Mouse (Mus musculus): ENCODE measurements at regions not wholly inside any gene's neighbourhood (a gene's known extent, or its start where the extent isn't known, plus 50 kb on each side); places are given as distances from the start of the nearest gene placed in this dataset.

- no peak for ATAC-seq (ENCODE audit: insufficient read depth)
- Histone ChIP-seq H3K4me2 (no peak overlapping the region), H3K9ac (no peak overlapping the region), H3K27ac (replicated peaks) (no peak overlapping the region), H3K4me1 (replicated peaks) (peaks cover 37% of the 10 kb centered on the region), H3K36me3 (replicated peaks) (no peaks in the 10 kb centered on the region), H3K27me3 (no peaks in the 10 kb centered on the region), H3K4me3 (replicated peaks) (no peak overlapping the region), H3K9me3 (replicated peaks) (no peaks in the 10 kb centered on the region)
- 81% methylated on average over 3 of the region's 3 CpGs for WGBS (ENCODE audit: insufficient replicate concordance)
These were observed 304.1 kb upstream of the Klf3 start for GRCm38 (mm10) chr5:64499131-64499530.

DNA sequence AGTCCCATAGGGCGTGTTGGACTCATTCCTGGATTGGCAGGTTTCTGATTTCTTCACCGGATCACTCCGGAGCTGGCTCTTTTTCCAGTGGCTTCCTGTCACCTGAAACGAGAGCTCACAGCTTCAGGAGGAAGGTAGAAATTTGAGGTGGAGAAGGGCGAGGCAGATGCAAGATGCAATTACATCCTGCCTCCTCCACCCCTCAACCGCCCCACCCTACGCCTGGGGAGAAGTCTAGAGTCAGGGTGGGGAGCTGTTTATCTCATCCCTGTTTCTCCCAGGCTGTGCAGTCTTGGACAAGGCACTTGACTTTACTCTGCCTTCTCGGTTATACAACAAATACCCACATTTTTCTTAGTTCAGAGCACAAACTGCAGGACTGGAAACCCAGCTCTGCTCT lies 302.8 kb upstream of the Klf3 start:
- 52% methylated on average over 8 of the region's 8 CpGs for WGBS (ENCODE audit: insufficient replicate concordance)
- Histone ChIP-seq H3K36me3 (replicated peaks) (no peaks in the 10 kb centered on the region), H3K4me2 (peak overlapping the region; percentile 43), H3K9me3 (replicated peaks) (no peaks in the 10 kb centered on the region), H3K4me3 (replicated peaks) (no peak overlapping the region), H3K9ac (no peak overlapping the region), H3K27me3 (no peaks in the 10 kb centered on the region), H3K27ac (replicated peaks) (no peak overlapping the region), H3K4me1 (replicated peaks) (peaks cover 50% of the 10 kb centered on the region)
- peak; percentile 65 for ATAC-seq (ENCODE audit: insufficient read depth)

- Histone ChIP-seq H3K27ac (replicated peaks) (no peak overlapping the region), H3K9ac (no peak overlapping the region), H3K27me3 (no peaks in the 10 kb centered on the region), H3K4me2 (peak overlapping the region; percentile 43), H3K9me3 (replicated peaks) (no peaks in the 10 kb centered on the region), H3K36me3 (replicated peaks) (no peaks in the 10 kb centered on the region), H3K4me1 (replicated peaks) (peaks cover 55% of the 10 kb centered on the region), H3K4me3 (replicated peaks) (no peak overlapping the region)
- 80% methylated on average over 4 of the region's 4 CpGs for WGBS (ENCODE audit: insufficient replicate concordance)
- ATAC-seq (ENCODE audit: insufficient read depth) = no peak
These were observed 302.3 kb upstream of the Klf3 start for GRCm38 (mm10) chr5:64500866-64501265.

DNA sequence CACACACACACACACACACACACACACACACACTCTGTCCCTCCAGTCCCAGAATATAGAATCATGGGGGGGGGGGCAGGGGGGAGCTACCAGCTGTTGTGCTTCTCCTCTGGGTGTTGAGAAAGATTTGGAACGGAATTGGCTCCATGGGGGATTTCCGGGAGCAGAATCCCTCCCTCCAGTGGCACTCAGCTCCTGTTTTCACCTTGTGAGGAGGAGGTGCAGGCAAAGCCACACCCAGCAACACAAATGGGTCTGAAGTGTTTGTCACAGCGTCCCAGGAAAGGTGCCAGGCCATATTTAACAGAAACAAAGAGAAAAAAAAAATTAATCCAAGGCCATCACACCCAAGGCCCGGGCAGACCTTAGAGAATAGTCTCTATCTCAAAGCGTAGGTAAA lies 301.4 kb upstream of the Klf3 start:
- no peak for ATAC-seq (ENCODE audit: insufficient read depth)
- 71% methylated on average over 5 of the region's 5 CpGs for WGBS (ENCODE audit: insufficient replicate concordance)
- H3K9me3 ChIP-seq (replicated peaks) = no peaks in the 10 kb centered on the region
- no peak overlapping the region for H3K27ac ChIP-seq (replicated peaks)
- H3K4me1 ChIP-seq (replicated peaks) = peaks cover 63% of the 10 kb centered on the region
- no peaks in the 10 kb centered on the region for H3K36me3 ChIP-seq (replicated peaks)
- H3K9ac ChIP-seq = no peak overlapping the region
- no peaks in the 10 kb centered on the region for H3K27me3 ChIP-seq
- no peak overlapping the region for H3K4me3 ChIP-seq (replicated peaks)
- H3K4me2 ChIP-seq = no peak overlapping the region

DNA sequence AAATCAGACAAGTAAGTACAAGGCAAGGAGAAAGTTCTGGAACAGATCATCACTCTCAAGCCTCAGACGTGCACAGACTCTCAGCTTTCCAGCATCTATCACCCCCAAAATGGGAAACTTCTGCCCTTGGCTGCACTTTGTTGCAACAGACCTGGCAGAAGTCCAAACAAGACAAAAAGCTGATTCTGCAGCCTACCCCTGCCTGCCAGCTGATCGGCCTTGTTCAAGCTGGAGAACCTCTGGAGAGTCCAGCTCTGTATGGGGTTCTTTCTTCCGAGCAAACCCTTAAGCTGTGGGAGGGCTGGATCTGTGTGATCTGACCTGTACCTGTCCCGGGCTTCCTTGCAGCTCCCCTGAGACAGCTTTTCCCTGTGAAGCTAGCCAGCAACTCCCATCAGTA lies 299.7 kb upstream of the Klf3 start:
- no peak for ATAC-seq (ENCODE audit: insufficient read depth)
- 67% methylated on average over 4 of the region's 4 CpGs for WGBS (ENCODE audit: insufficient replicate concordance)
- Histone ChIP-seq H3K36me3 (replicated peaks) (no peaks in the 10 kb centered on the region), H3K4me1 (replicated peaks) (peaks cover 67% of the 10 kb centered on the region), H3K9me3 (replicated peaks) (no peaks in the 10 kb centered on the region), H3K4me3 (replicated peaks) (no peak overlapping the region), H3K9ac (no peak overlapping the region), H3K27me3 (no peaks in the 10 kb centered on the region), H3K27ac (replicated peaks) (peak overlapping the region; percentile 2), H3K4me2 (no peak overlapping the region)

- WGBS (ENCODE audit: insufficient replicate concordance) = 68% methylated on average over 6 of the region's 6 CpGs
- 0 out of 2 replicates have a peak overlapping the region, but pooled peaks have one; percentile 59 for H3K9ac ChIP-seq
- peaks cover 75% of the 10 kb centered on the region for H3K4me1 ChIP-seq (replicated peaks)
- H3K27me3 ChIP-seq = no peaks in the 10 kb centered on the region
- H3K9me3 ChIP-seq (replicated peaks) = no peaks in the 10 kb centered on the region
- H3K27ac ChIP-seq (replicated peaks) = peak overlapping the region; percentile 94
- H3K4me2 ChIP-seq = peak overlapping the region; percentile 83
- no peak overlapping the region for H3K4me3 ChIP-seq (replicated peaks)
- ATAC-seq (ENCODE audit: insufficient read depth) = no peak
- H3K36me3 ChIP-seq (replicated peaks) = no peaks in the 10 kb centered on the region
These were observed 298.7 kb upstream of the Klf3 start for GRCm38 (mm10) chr5:64504507-64504906.

- Histone ChIP-seq H3K36me3 (replicated peaks) (no peaks in the 10 kb centered on the region), H3K27ac (replicated peaks) (peak overlapping the region; percentile 94), H3K9ac (peak overlapping the region; percentile 59), H3K4me1 (replicated peaks) (peaks cover 76% of the 10 kb centered on the region), H3K27me3 (no peaks in the 10 kb centered on the region), H3K9me3 (replicated peaks) (no peaks in the 10 kb centered on the region), H3K4me2 (peak overlapping the region; percentile 83), H3K4me3 (replicated peaks) (peak overlapping the region; percentile 59)
- peak; percentile 93 for ATAC-seq (ENCODE audit: insufficient read depth)
- 0% methylated on average over 17 of the region's 17 CpGs for WGBS (ENCODE audit: insufficient replicate concordance)
These were observed 297.9 kb upstream of the Klf3 start for GRCm38 (mm10) chr5:64505227-64505834.

GRCm38 (mm10) chr5:64505835-64506600 lies 297.2 kb upstream of the Klf3 start:
- Histone ChIP-seq H3K9ac (peak overlapping the region; percentile 59), H3K4me3 (replicated peaks) (peak overlapping the region; percentile 59), H3K9me3 (replicated peaks) (no peaks in the 10 kb centered on the region), H3K4me1 (replicated peaks) (peaks cover 71% of the 10 kb centered on the region), H3K27me3 (no peaks in the 10 kb centered on the region), H3K4me2 (peak overlapping the region; percentile 83), H3K27ac (replicated peaks) (peak overlapping the region; percentile 94), H3K36me3 (replicated peaks) (no peaks in the 10 kb centered on the region)
- WGBS (ENCODE audit: insufficient replicate concordance) = 2% methylated on average over 15 of the region's 15 CpGs
- peak; percentile 38 for ATAC-seq (ENCODE audit: insufficient read depth)

DNA sequence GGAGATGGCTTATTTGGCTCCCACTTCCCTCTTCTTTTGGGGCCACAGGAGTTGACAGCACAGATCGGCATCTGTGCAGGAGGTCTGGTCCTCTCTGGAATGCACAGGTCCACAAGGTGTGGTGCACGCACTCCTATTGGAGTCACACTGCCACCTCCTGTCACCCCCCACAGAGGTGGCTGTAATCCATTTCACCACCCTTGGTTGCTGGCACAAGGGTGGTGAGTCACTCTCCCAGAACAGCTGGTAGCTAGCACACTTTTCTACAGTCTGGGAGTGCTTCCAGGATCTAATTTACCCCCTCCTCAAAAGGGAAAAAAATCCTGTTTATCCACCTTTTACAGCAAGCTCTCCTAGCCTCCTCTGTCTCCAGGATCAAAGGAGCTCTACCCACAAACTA lies 294.6 kb upstream of the Klf3 start:
- Histone ChIP-seq H3K4me1 (replicated peaks) (peaks cover 53% of the 10 kb centered on the region), H3K36me3 (replicated peaks) (no peaks in the 10 kb centered on the region), H3K27ac (replicated peaks) (no peak overlapping the region), H3K9ac (no peak overlapping the region), H3K27me3 (no peaks in the 10 kb centered on the region), H3K9me3 (replicated peaks) (no peaks in the 10 kb centered on the region), H3K4me2 (no peak overlapping the region), H3K4me3 (replicated peaks) (no peak overlapping the region)
- WGBS (ENCODE audit: insufficient replicate concordance) = 85% methylated on average over 2 of the region's 2 CpGs
- ATAC-seq (ENCODE audit: insufficient read depth) = no peak

- H3K27me3 ChIP-seq = no peaks in the 10 kb centered on the region
- no peaks in the 10 kb centered on the region for H3K36me3 ChIP-seq (replicated peaks)
- ATAC-seq (ENCODE audit: insufficient read depth) = no peak
- H3K27ac ChIP-seq (replicated peaks) = no peak overlapping the region
- H3K4me2 ChIP-seq = no peak overlapping the region
- no peak overlapping the region for H3K9ac ChIP-seq
- 71% methylated on average over 20 of the region's 20 CpGs for WGBS (ENCODE audit: insufficient replicate concordance)
- H3K4me1 ChIP-seq (replicated peaks) = peaks cover 20% of the 10 kb centered on the region
- no peak overlapping the region for H3K4me3 ChIP-seq (replicated peaks)
- H3K9me3 ChIP-seq (replicated peaks) = no peaks in the 10 kb centered on the region
These were observed 289.8 kb upstream of the Klf3 start for GRCm38 (mm10) chr5:64513155-64513945.

DNA sequence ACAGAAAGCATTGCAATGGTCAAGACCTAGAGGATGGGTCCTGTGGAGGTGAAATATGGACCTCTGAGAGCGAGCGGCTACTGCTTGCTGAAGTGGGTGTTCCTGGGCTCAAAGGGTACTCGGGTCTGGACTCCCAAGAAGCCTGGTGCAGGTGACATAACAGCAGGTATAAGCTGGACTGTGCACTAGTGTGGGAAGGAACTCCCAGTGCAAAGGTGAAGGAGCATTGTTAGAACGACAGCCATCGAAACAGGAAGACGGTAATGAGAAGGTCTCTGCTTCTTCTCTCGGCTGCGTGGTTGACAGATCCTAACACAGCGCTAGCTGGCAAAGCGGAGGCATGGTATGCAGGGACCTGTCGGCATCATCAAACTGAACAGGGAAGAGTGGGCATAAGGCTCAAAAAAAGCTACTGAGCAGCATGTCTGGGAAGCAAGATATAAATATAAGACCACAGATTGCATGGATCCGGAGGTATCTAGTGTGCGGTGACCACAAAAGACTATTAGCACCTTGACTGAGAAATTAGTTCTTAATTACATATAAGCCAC lies 287.0 kb upstream of the Klf3 start:
- H3K36me3 ChIP-seq (replicated peaks) = no peaks in the 10 kb centered on the region
- H3K9ac ChIP-seq = no peak overlapping the region
- H3K4me1 ChIP-seq (replicated peaks) = no peaks in the 10 kb centered on the region
- WGBS (ENCODE audit: insufficient replicate concordance) = 75% methylated on average over 13 of the region's 13 CpGs
- ATAC-seq (ENCODE audit: insufficient read depth) = no peak
- no peaks in the 10 kb centered on the region for H3K9me3 ChIP-seq (replicated peaks)
- no peak overlapping the region for H3K27ac ChIP-seq (replicated peaks)
- H3K4me2 ChIP-seq = no peak overlapping the region
- no peak overlapping the region for H3K4me3 ChIP-seq (replicated peaks)
- H3K27me3 ChIP-seq = no peaks in the 10 kb centered on the region

Data from liver, embryonic 15.5 days (tissue).